Mouse (Mus musculus) spleen, postnatal 10 days (tissue): ENCODE data around the gene Fancl.

Experiments used
- DNase-seq, 2 experiments: peaks; one replicate each; pipeline ENCODE4 v3.0.0; 2021 to 2022; ENCODE audit warnings: low spot score in 2 of 2

Gene Fancl

DNA sequence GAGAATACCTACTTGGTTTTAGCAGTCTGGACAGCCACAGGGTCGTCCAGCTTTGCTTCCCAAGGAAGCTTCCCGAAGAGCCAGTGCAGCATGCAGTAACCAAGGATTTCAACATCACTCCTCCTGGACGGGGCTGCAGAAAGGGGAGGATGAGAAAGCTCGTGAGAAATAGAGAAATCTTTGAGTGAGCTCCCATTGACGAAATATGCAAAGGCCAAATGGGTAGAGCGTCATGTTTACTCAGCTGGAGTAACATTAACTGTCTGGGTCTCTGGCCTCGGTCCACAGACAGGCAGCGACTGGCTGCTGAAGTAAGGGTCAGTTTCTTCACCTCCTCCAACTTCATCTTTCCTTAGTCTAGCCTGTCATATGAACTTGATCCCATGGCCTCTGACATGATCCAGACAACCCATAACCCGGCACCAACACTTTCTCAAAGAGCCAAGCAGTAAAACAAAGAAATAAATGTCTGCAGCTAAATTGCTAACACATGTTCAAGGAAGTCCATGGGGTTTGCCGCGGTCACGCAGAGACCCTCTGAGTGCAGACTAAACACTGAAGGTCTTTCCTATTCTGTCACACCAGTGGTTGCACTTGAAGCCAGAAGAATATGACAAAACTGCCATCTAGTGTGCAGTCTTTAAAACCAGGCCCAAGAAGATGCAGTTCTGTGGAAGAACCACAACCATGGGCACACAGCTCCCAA, 104.0 kb downstream of the Fancl start:
- no peak for DNase-seq

DNA sequence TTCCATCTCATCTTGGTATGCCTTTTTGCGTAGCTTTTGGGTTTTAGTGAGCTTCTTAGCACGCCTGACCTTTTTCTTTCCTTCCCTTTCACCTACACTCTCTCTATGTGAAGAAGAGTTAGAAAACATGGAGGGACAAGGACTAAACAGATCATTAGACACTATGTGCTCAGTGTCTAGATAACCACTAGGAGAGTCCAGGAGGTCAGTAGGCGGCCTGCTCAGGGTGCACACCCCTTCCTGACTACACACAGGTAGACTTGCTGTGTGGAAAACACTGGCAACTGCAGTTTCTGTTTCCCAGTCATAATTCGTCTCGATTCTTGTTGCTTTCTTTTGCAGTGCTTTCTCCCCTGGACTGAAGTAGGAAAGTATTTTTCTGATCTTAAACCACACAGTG, 110.0 kb downstream of the Fancl start:
- no peak for DNase-seq

DNA sequence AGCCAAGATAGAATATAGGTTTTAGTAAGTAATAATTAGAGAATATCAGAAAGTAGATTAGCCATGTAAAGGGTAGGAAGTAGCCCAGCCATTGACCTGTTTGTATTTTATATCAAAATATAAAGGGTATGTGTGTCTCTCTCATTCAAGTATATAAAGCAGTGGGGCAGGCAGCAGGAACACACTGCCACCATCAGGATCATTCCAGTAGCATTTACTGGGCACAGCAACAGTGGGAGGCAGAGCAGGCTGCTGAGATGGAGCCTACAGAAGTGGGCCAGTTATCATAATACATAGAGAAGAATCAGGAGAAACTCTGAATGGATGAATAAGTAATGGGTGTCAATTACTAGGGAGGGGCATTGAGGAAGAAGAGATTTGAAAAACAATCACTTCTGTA, 127.7 kb downstream of the Fancl start:
- DNase-seq: no peak

DNA sequence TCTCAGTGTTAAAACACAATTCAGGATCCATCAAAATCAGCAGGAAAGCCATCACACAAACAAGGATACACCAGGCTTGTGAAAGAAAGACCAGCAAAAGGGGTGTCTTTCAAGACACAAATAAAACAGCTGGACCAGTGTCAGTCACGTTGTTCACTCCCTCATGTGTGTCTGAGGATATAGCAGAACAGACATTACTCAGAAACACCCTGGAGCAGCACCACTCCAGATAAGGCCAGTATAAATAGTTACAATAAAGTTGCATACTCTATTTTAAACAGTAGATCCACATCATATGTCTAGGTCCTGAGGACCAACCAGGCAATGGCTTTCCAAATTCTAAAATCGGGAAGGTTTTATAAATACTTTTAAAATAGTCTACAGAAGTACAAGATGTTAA, 130.2 kb downstream of the Fancl start:
- no peak for DNase-seq

DNA sequence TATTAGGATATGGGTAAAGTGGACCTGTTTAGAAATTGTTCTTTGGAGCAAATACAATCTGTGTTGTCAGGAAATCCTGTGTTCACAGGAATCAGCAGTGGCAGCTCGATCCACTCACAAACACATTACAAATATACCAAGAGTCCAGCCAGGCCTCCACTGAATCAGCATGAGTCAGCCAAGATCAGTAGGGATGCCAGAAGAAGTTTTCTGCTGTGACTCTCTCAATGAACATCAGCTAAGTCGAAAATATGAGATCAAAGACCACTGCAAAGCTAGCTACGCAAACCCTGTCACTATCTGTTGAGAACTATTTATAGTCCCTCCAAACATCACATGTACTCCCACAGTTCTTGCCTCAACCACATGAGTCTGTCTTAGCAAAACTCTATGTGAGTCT, 133.1 kb downstream of the Fancl start:
- no peak for DNase-seq
